Mouse (Mus musculus): ENCODE data around the gene Sema6b. TPM values are rescaled to one million over a fixed set of nuclear protein-coding genes. Genes with fewer than 3 reads are reported as not detected.

Gene Sema6b
- total and polyA plus RNA-seq, 2 experiments from 2014 or later, result 18.1 to 76.4 TPM

DNA sequence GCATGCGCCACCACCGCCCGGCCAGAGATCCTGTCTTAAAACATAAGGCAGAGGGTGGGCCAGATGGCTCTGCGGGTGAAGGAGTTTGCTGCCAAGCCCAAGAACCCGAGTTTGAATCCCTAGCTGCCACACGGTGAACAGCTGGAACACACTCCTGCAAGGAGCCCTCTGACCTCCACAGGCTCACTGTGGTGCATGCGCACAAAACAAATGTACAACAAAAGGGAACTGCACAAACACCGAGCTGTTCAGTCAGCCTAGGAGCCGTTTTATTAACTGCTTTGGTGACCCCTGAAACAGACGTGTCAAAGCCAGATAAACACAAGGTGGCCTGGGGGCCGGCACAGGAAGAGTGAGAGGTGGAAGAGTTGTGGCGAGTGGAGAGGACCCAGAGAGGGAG lies 20.7 kb downstream of the Sema6b start:
- Histone ChIP-seq H3K27me3 (ENCODE audit: insufficient read depth, low read length) (peaks cover 33% of the 10 kb centered on the region), H3K9me3 (ENCODE audit: low read length) (peaks cover 12% of the 10 kb centered on the region; the same call in 1 of the 2 replicates)

DNA sequence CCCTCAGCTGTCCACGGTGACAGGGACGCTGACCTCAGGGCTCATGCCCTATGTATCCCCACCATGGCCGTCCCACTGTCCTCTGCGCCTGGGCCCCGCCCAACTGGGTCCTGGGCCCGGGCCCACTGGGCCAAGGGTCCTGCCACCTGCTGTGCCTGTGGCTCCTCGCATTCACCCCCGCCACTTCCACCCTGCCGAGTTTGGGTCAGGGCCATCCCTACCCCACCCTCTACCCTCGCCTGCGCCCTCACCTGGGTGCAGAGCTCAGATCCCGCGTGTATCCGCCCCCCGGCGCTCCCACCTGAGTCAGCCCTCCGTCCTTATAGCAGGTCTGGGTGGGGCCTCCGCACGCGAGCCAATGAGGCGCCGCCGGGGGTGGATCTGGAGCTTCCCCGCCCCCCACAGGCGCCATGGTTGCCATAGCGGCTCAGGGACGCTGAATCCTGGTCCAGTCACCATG lies 22.9 kb downstream of the Sema6b start, which contains the start of gene Plin5:
Plin5 (minus strand) TSS at position 346 of the 460 bp plus-strand sequence.
- H3K36me3 ChIP-seq (ENCODE audit: insufficient read depth), result no peaks in the 10 kb centered on the region
- ATAC-seq (peak; percentile 70), DNase-seq (peak; percentile 56)
- H3K4me2 ChIP-seq (ENCODE audit: low read depth), result peak within 1 kb of the TSS; percentile 48
- WGBS, result 2% methylated on average over 27 of the region's 27 CpGs
- TF ChIP-seq CTCF (IDR thresholded peaks at IDR 0.05; ENCODE audit: low read depth), result no peak
- peak within 1 kb of the TSS; percentile 28 for H3K4me3 ChIP-seq (ENCODE audit: low read depth, low read length)
- H3K9ac ChIP-seq, result 0 out of 2 replicates have a peak within 1 kb of the TSS, but pooled peaks have one; percentile 22
- no peaks in the 10 kb centered on the region for H3K4me1 ChIP-seq (ENCODE audit: insufficient read depth)
- no peak within 1 kb of the TSS for H3K27ac ChIP-seq (ENCODE audit: low read depth, low read length)
- peaks cover 4% of the 10 kb centered on the region; the same call in 1 of the 2 replicates for H3K9me3 ChIP-seq (ENCODE audit: low read length)
- peaks cover 33% of the 10 kb centered on the region for H3K27me3 ChIP-seq (ENCODE audit: insufficient read depth, low read length)

More for the DNA sequence above, 20.7 kb downstream of the Sema6b start:
- DNase-seq, result no peak
- Histone ChIP-seq H3K36me3 (ENCODE audit: insufficient read depth) (peaks cover 16% of the 10 kb centered on the region), H3K4me1 (ENCODE audit: insufficient read depth) (no peaks in the 10 kb centered on the region), H3K27ac (ENCODE audit: low read depth, low read length) (no peak overlapping the region), H3K4me3 (ENCODE audit: low read depth, low read length) (no peak overlapping the region), H3K4me2 (ENCODE audit: low read depth) (no peak overlapping the region), H3K9ac (no peak overlapping the region)
- no peak for TF ChIP-seq CTCF (IDR thresholded peaks at IDR 0.05; ENCODE audit: low read depth)
- ATAC-seq, result no peak
- whole genome bisulfite sequencing, result 50% methylated on average over 12 of the region's 12 CpGs

DNA sequence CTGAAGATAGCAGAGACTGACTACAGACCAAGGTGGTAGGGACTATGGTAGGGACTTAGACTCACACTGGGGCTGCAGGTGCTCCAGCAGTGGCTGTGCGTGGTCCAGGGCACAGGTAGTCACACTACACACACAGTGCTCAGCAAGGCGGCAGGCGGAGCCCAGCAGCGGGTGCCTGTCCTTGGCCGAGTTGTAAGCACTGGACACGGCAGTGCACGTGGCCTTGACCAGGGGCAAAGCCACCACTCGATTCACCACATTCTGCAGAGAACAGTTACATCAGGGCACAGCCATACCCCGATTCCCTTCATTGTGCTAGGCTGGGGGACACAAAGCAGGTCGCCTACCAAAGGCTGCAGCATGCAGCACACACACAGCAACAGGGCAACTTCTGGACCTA lies 23.9 kb downstream of the Sema6b start:
- Histone ChIP-seq H3K4me3 (ENCODE audit: low read depth, low read length) (no peak overlapping the region), H3K36me3 (ENCODE audit: insufficient read depth) (no peaks in the 10 kb centered on the region), H3K4me2 (ENCODE audit: low read depth) (no peak overlapping the region), H3K9ac (no peak overlapping the region), H3K4me1 (ENCODE audit: insufficient read depth) (no peaks in the 10 kb centered on the region), H3K27ac (ENCODE audit: low read depth, low read length) (no peak overlapping the region), H3K27me3 (ENCODE audit: insufficient read depth, low read length) (peaks cover 24% of the 10 kb centered on the region), H3K9me3 (ENCODE audit: low read length) (no peaks in the 10 kb centered on the region)
- no peak for TF ChIP-seq CTCF (IDR thresholded peaks at IDR 0.05; ENCODE audit: low read depth)
- ATAC-seq (no peak), DNase-seq (no peak)
- 78% methylated on average over 10 of the region's 10 CpGs for WGBS

DNA sequence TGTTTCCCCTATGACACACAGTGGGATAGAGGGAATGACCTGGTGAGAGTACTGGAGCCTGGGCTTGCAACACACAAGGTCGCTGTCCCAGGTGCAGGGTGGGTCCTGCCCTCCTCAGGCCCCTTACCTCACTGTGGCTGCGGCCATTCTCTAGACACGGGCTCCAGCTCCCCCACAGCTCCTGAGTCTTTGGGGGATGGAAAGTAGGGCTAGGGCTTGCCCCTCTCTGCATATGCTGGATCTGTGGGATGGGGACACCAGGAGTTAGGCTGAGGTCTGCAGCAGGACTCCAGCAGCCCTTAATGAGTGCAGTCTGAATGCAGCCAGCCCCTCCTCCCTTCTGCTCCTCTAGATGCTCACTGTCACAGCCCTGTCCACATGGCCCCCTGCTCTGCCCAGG lies 27.4 kb downstream of the Sema6b start:
- H3K4me3 ChIP-seq (ENCODE audit: low read depth, low read length), result no peak overlapping the region
- H3K9ac ChIP-seq, result no peak overlapping the region
- H3K4me2 ChIP-seq (ENCODE audit: low read depth), result no peak overlapping the region
- no peak overlapping the region for H3K27ac ChIP-seq (ENCODE audit: low read depth, low read length)
- 72% methylated on average over 3 of the region's 3 CpGs for WGBS
- no peaks in the 10 kb centered on the region for H3K4me1 ChIP-seq (ENCODE audit: insufficient read depth)
- H3K36me3 ChIP-seq (ENCODE audit: insufficient read depth), result peaks cover 4% of the 10 kb centered on the region; the same call in 1 of the 2 replicates
- H3K9me3 ChIP-seq (ENCODE audit: low read length), result no peaks in the 10 kb centered on the region
- DNase-seq (no peak), ATAC-seq (no peak)
- H3K27me3 ChIP-seq (ENCODE audit: insufficient read depth, low read length), result no peaks in the 10 kb centered on the region
- no peak for TF ChIP-seq CTCF (IDR thresholded peaks at IDR 0.05; ENCODE audit: low read depth)

DNA sequence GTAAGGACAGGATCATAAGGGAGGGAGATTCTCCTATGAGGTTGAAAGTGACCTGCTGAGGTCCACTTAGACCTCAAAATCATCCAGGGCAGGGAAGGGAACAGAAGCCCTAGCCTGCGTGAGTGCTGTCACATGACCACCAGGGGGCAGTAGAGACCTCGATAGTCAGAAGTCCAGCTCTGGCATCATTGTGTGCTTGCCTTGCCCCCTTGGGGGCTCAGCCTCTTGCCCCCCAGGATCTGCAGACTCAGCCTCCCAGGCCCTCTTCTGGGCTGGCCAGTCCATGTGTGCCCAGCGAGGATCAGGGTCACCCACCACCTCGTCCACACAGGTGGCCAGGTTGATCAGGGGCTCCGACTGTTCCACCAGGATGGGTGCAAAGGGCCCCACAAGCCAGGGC lies 28.3 kb downstream of the Sema6b start:
- 47% methylated on average over 5 of the region's 5 CpGs for WGBS
- Histone ChIP-seq H3K4me1 (ENCODE audit: insufficient read depth) (no peaks in the 10 kb centered on the region), H3K9ac (no peak overlapping the region), H3K36me3 (ENCODE audit: insufficient read depth) (peaks cover 4% of the 10 kb centered on the region; the same call in 1 of the 2 replicates), H3K4me3 (ENCODE audit: low read depth, low read length) (no peak overlapping the region), H3K4me2 (ENCODE audit: low read depth) (no peak overlapping the region), H3K27ac (ENCODE audit: low read depth, low read length) (no peak overlapping the region), H3K27me3 (ENCODE audit: insufficient read depth, low read length) (no peaks in the 10 kb centered on the region), H3K9me3 (ENCODE audit: low read length) (no peaks in the 10 kb centered on the region)
- ATAC-seq (peak; percentile 51), DNase-seq (peak; percentile 80)
- TF ChIP-seq CTCF (IDR thresholded peaks at IDR 0.05; ENCODE audit: low read depth), result peak; percentile 90

DNA sequence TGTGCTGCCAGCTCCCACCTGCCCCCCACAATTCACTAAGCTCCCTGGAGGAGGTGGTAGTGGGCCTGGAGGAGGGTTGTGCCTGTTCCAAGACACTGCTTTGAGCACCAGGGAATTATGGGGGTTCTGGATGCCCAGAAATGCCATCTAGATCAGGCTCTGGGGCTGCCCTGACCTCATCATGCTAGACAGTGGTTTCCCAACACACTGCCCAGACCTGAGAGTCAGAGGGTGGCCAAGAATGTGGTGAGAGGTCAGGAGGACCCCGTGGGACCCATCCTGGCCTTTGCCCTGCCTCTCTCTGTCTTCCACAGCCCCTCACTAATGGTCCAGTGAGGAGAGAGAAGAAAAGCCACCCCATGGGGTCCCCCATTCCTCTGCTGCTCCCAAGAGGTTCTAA lies 29.1 kb downstream of the Sema6b start:
- TF ChIP-seq CTCF (IDR thresholded peaks at IDR 0.05; ENCODE audit: low read depth), result no peak
- 67% methylated on average over 1 of the region's 1 CpGs for WGBS
- no peak overlapping the region for H3K4me2 ChIP-seq (ENCODE audit: low read depth)
- H3K9me3 ChIP-seq (ENCODE audit: low read length), result no peaks in the 10 kb centered on the region
- peaks cover 4% of the 10 kb centered on the region; the same call in 1 of the 2 replicates for H3K36me3 ChIP-seq (ENCODE audit: insufficient read depth)
- no peak overlapping the region for H3K27ac ChIP-seq (ENCODE audit: low read depth, low read length)
- H3K4me3 ChIP-seq (ENCODE audit: low read depth, low read length), result no peak overlapping the region
- ATAC-seq, result no peak
- no peaks in the 10 kb centered on the region for H3K4me1 ChIP-seq (ENCODE audit: insufficient read depth)
- DNase-seq, result no peak
- H3K9ac ChIP-seq, result no peak overlapping the region
- no peaks in the 10 kb centered on the region for H3K27me3 ChIP-seq (ENCODE audit: insufficient read depth, low read length)

DNA sequence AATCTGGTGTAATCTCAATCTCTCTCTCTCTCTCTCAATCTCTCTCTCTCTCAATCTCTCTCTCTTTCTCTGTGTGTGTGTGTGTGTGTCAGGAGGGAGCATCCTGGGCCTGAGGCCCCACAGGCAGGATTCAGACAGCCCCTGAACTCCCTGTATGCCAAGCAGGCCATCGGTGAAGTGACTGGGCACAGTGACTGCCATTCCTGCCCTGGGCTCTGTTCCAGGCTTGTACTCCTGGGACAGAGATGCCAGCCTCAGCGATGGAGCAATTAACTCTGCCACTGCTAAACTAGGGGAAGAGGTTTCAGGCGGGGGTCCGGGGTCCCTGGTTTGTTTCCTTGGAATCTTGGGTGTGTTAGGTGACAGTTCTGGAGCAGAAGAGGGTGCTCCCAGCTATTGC lies 29.6 kb downstream of the Sema6b start:
- H3K36me3 ChIP-seq (ENCODE audit: insufficient read depth), result peaks cover 4% of the 10 kb centered on the region; the same call in 1 of the 2 replicates
- TF ChIP-seq CTCF (IDR thresholded peaks at IDR 0.05; ENCODE audit: low read depth), result no peak
- no peaks in the 10 kb centered on the region for H3K4me1 ChIP-seq (ENCODE audit: insufficient read depth)
- H3K9me3 ChIP-seq (ENCODE audit: low read length), result no peaks in the 10 kb centered on the region
- H3K4me3 ChIP-seq (ENCODE audit: low read depth, low read length), result no peak overlapping the region
- H3K4me2 ChIP-seq (ENCODE audit: low read depth), result no peak overlapping the region
- no peak for ATAC-seq
- no peak for DNase-seq
- no peak overlapping the region for H3K27ac ChIP-seq (ENCODE audit: low read depth, low read length)
- H3K9ac ChIP-seq, result no peak overlapping the region
- WGBS, result 57% methylated on average over 4 of the region's 4 CpGs
- H3K27me3 ChIP-seq (ENCODE audit: insufficient read depth, low read length), result no peaks in the 10 kb centered on the region

All from forebrain, postnatal 0 days (tissue).